Mouse (Mus musculus): ENCODE measurements at regions not wholly inside any gene's neighbourhood (a gene's known extent, or its start where the extent isn't known, plus 50 kb on each side); places are given as distances from the start of the nearest gene placed in this dataset.

- Histone ChIP-seq H3K36me3 (ENCODE audit: control insufficient read depth, insufficient read depth, low read length) (no peaks in the 10 kb centered on the region), H3K4me1 (ENCODE audit: control insufficient read depth, insufficient read depth, low read length) (no peaks in the 10 kb centered on the region), H3K9ac (replicated peaks; ENCODE audit: low read length) (no peak overlapping the region), H3K4me3 (replicated peaks; ENCODE audit: low read depth, low read length) (no peak overlapping the region), H3K4me2 (ENCODE audit: low read length) (no peak overlapping the region), H3K27me3 (ENCODE audit: control insufficient read depth, insufficient read depth, low read length) (no peaks in the 10 kb centered on the region), H3K27ac (replicated peaks; ENCODE audit: low read depth, low read length) (no peak overlapping the region), H3K9me3 (ENCODE audit: control insufficient read depth, low read length) (no peaks in the 10 kb centered on the region)
- DNase-seq (no peak), ATAC-seq (ENCODE audit: low FRiP score, low TSS enrichment) (no peak)
- 99% methylated on average over 3 of the region's 3 CpGs for WGBS
Measured at GRCm38 (mm10) chr13:31248996-31249395, 275.0 kb downstream of the Gm5447 start.

DNA sequence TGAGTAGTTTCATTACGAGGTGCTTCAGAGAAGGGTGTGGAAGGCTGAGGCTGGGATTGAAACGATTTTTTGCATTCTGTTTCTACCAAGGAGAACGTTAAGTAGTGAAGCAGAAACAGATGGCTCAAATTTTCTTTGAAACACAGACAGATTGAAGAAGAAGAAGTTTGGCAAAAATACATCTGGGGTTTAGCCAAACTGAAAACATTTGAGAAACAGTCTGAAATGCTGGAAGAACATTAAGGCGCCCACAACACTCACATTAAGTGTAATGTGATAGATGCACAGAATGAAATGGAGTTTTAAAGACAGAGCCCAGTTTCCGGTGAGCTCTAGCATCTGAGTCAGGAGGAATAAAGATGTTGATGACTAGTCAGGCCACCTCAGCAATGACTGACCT, 275.5 kb downstream of the Gm5447 start:
- Histone ChIP-seq H3K27me3 (ENCODE audit: control insufficient read depth, insufficient read depth, low read length) (no peaks in the 10 kb centered on the region), H3K4me2 (ENCODE audit: low read length) (no peak overlapping the region), H3K4me1 (ENCODE audit: control insufficient read depth, insufficient read depth, low read length) (no peaks in the 10 kb centered on the region), H3K9ac (replicated peaks; ENCODE audit: low read length) (no peak overlapping the region), H3K4me3 (replicated peaks; ENCODE audit: low read depth, low read length) (no peak overlapping the region), H3K9me3 (ENCODE audit: control insufficient read depth, low read length) (no peaks in the 10 kb centered on the region), H3K27ac (replicated peaks; ENCODE audit: low read depth, low read length) (no peak overlapping the region), H3K36me3 (ENCODE audit: control insufficient read depth, insufficient read depth, low read length) (no peaks in the 10 kb centered on the region)
- 88% methylated on average over 5 of the region's 5 CpGs for WGBS
- DNase-seq (no peak), ATAC-seq (ENCODE audit: low FRiP score, low TSS enrichment) (no peak)

DNA sequence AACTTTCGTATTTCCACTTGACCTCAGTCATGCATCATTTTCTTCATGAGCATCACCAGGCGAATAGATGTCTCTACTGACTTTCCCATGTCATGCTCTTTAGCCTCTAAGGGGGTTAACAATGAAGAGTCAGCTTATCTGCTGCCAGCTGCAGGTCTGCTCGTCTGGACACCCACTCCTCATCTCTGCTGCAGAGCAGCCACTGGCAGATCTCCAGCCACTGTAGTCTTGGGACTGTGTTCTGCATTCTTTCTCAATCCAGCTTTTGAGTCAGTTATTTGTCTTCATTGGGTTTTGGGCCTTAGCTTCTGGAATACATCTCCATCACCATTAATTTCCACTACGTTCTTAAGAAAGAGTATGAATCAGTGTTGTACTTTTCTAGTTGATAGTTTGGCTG, 280.0 kb downstream of the Gm5447 start:
- WGBS, result 77% methylated on average over 4 of the region's 4 CpGs
- Histone ChIP-seq H3K9me3 (ENCODE audit: control insufficient read depth, low read length) (no peaks in the 10 kb centered on the region), H3K36me3 (ENCODE audit: control insufficient read depth, insufficient read depth, low read length) (no peaks in the 10 kb centered on the region), H3K4me1 (ENCODE audit: control insufficient read depth, insufficient read depth, low read length) (no peaks in the 10 kb centered on the region), H3K27ac (replicated peaks; ENCODE audit: low read depth, low read length) (no peak overlapping the region), H3K4me3 (replicated peaks; ENCODE audit: low read depth, low read length) (no peak overlapping the region), H3K4me2 (ENCODE audit: low read length) (no peak overlapping the region), H3K27me3 (ENCODE audit: control insufficient read depth, insufficient read depth, low read length) (no peaks in the 10 kb centered on the region), H3K9ac (replicated peaks; ENCODE audit: low read length) (no peak overlapping the region)
- DNase-seq (no peak), ATAC-seq (ENCODE audit: low FRiP score, low TSS enrichment) (no peak)

DNA sequence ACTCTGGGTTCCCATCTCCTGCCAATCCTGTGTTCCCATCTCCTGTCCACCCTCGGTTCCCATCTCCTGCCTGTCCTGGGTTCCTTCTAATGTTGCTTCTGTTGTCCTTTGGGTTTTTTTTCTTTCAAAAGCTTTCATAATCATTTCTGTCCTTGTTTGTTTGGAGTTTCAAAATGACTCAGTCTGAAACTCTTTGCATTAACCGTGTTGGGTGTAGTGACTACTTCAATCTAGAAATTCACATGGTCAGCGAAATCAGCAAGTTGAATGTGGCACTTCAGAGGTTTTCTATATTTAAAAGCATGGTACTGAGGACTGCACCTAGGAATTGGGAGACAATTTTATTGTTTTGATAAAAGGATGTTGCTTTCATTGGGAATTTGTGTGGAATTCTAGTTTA, 280.7 kb downstream of the Gm5447 start:
- Histone ChIP-seq H3K27ac (replicated peaks; ENCODE audit: low read depth, low read length) (no peak overlapping the region), H3K4me2 (ENCODE audit: low read length) (no peak overlapping the region), H3K9me3 (ENCODE audit: control insufficient read depth, low read length) (no peaks in the 10 kb centered on the region), H3K4me1 (ENCODE audit: control insufficient read depth, insufficient read depth, low read length) (no peaks in the 10 kb centered on the region), H3K36me3 (ENCODE audit: control insufficient read depth, insufficient read depth, low read length) (no peaks in the 10 kb centered on the region), H3K27me3 (ENCODE audit: control insufficient read depth, insufficient read depth, low read length) (no peaks in the 10 kb centered on the region), H3K4me3 (replicated peaks; ENCODE audit: low read depth, low read length) (no peak overlapping the region), H3K9ac (replicated peaks; ENCODE audit: low read length) (no peak overlapping the region)
- 88% methylated on average over 3 of the region's 3 CpGs for WGBS
- ATAC-seq (ENCODE audit: low FRiP score, low TSS enrichment) (no peak), DNase-seq (no peak)

GRCm38 (mm10) chr13:31255506-31255905, 281.5 kb downstream of the Gm5447 start:
- DNase-seq, result no peak
- H3K9ac ChIP-seq (replicated peaks; ENCODE audit: low read length), result no peak overlapping the region
- no peaks in the 10 kb centered on the region for H3K27me3 ChIP-seq (ENCODE audit: control insufficient read depth, insufficient read depth, low read length)
- H3K4me1 ChIP-seq (ENCODE audit: control insufficient read depth, insufficient read depth, low read length), result no peaks in the 10 kb centered on the region
- 92% methylated on average over 3 of the region's 3 CpGs for WGBS
- no peak for ATAC-seq (ENCODE audit: low FRiP score, low TSS enrichment)
- no peak overlapping the region for H3K4me2 ChIP-seq (ENCODE audit: low read length)
- no peak overlapping the region for H3K27ac ChIP-seq (replicated peaks; ENCODE audit: low read depth, low read length)
- no peaks in the 10 kb centered on the region for H3K9me3 ChIP-seq (ENCODE audit: control insufficient read depth, low read length)
- H3K4me3 ChIP-seq (replicated peaks; ENCODE audit: low read depth, low read length), result no peak overlapping the region
- no peaks in the 10 kb centered on the region for H3K36me3 ChIP-seq (ENCODE audit: control insufficient read depth, insufficient read depth, low read length)

GRCm38 (mm10) chr13:31267865-31268264, 288.1 kb upstream of the Foxq1 start:
- no peaks in the 10 kb centered on the region for H3K4me1 ChIP-seq (ENCODE audit: control insufficient read depth, insufficient read depth, low read length)
- WGBS, result 76% methylated on average over 3 of the region's 3 CpGs

DNA sequence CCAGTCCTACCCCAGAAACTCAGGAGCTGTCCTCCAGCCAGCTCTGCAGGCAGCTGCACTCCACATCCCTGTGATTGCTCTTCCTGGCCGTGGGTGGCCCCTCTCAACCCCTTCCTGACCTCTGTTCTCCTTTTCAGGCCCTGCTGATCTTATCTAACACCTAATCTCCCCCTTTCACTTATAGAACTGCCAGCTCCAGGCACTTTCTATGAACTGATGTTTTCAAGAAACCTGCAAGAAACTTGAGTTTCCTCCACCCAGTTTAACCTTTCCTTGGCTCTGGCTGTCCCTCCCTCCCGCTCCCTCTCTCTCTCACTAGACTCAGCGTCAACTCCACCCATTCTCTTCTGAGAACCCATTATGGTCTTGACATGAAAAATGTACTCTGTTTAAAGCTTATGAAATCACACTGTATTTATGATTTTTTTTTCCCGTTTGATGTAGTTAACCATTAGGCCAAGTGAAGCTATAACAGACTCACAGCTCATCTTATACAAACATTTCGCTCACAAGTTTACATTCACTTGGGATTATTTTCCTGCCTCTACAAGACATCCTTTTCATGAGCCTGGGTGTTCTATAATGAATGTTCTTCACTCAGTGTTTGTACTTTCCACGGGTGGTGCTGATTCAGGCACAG, 279.8 kb upstream of the Foxq1 start:
- Histone ChIP-seq H3K27ac (replicated peaks; ENCODE audit: low read depth, low read length) (no peak overlapping the region), H3K4me3 (replicated peaks; ENCODE audit: low read depth, low read length) (no peak overlapping the region), H3K9ac (replicated peaks; ENCODE audit: low read length) (no peak overlapping the region), H3K9me3 (ENCODE audit: control insufficient read depth, low read length) (no peaks in the 10 kb centered on the region), H3K4me2 (ENCODE audit: low read length) (no peak overlapping the region), H3K27me3 (ENCODE audit: control insufficient read depth, insufficient read depth, low read length) (no peaks in the 10 kb centered on the region), H3K36me3 (ENCODE audit: control insufficient read depth, insufficient read depth, low read length) (no peaks in the 10 kb centered on the region), H3K4me1 (ENCODE audit: control insufficient read depth, insufficient read depth, low read length) (no peaks in the 10 kb centered on the region)
- 79% methylated on average over 6 of the region's 6 CpGs for WGBS
- DNase-seq (no peak), ATAC-seq (ENCODE audit: low FRiP score, low TSS enrichment) (no peak)

More at GRCm38 (mm10) chr13:31267865-31268264, 288.1 kb upstream of the Foxq1 start:
- ATAC-seq (ENCODE audit: low FRiP score, low TSS enrichment), result no peak
- Histone ChIP-seq H3K9ac (replicated peaks; ENCODE audit: low read length) (no peak overlapping the region), H3K4me3 (replicated peaks; ENCODE audit: low read depth, low read length) (no peak overlapping the region), H3K36me3 (ENCODE audit: control insufficient read depth, insufficient read depth, low read length) (no peaks in the 10 kb centered on the region), H3K27ac (replicated peaks; ENCODE audit: low read depth, low read length) (no peak overlapping the region), H3K4me2 (ENCODE audit: low read length) (no peak overlapping the region), H3K9me3 (ENCODE audit: control insufficient read depth, low read length) (no peaks in the 10 kb centered on the region), H3K27me3 (ENCODE audit: control insufficient read depth, insufficient read depth, low read length) (no peaks in the 10 kb centered on the region)
- no peak for DNase-seq

GRCm38 (mm10) chr13:31290630-31291029, 265.3 kb upstream of the Foxq1 start:
- H3K9ac ChIP-seq (replicated peaks; ENCODE audit: low read length), result no peak overlapping the region
- no peaks in the 10 kb centered on the region for H3K9me3 ChIP-seq (ENCODE audit: control insufficient read depth, low read length)
- H3K27me3 ChIP-seq (ENCODE audit: control insufficient read depth, insufficient read depth, low read length), result no peaks in the 10 kb centered on the region
- H3K27ac ChIP-seq (replicated peaks; ENCODE audit: low read depth, low read length), result no peak overlapping the region
- no peaks in the 10 kb centered on the region for H3K36me3 ChIP-seq (ENCODE audit: control insufficient read depth, insufficient read depth, low read length)
- no peak for ATAC-seq (ENCODE audit: low FRiP score, low TSS enrichment)
- no peak for DNase-seq
- no peaks in the 10 kb centered on the region for H3K4me1 ChIP-seq (ENCODE audit: control insufficient read depth, insufficient read depth, low read length)
- no peak overlapping the region for H3K4me3 ChIP-seq (replicated peaks; ENCODE audit: low read depth, low read length)
- WGBS, result 93% methylated on average over 7 of the region's 7 CpGs
- no peak overlapping the region for H3K4me2 ChIP-seq (ENCODE audit: low read length)

DNA sequence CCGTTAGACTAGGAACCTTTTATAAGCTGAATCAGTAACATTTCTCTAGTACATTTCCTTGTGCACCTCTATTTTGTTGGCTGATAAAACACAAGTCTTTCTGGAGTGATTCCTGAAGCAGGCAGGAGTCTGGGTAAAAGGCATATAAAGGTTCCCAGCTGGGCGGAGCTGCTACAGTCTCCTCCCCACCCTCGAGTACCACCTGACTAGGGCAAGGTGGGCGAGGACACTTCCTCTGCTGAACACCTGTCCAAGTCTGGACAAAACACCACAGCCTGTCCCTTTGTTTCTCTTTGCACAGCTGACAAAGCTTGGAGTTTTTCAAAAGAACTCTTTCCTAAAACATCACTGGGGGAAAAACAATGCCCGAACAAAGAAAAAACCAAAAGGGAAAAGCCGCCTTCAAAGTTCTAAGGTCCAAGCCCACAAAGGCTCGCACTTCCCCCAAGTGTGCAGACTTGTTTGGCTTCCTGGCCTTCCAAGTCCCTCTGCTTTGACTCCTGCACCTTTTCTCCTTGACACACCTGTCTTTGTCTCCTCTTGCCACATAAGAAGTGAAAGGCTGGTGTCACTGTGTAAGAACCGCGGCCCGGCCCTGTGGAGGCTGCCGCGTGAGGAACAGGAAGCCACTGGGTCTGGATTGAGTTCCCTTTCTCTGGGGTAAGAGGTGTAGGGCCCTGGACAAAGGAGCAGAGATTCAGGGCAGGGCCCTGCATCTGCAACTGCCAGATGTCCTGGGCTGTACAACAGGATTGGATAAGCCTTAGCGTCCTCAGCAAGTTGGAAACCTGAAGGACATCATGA, 263.1 kb upstream of the Foxq1 start:
- H3K4me1 ChIP-seq (ENCODE audit: control insufficient read depth, insufficient read depth, low read length), result no peaks in the 10 kb centered on the region
- H3K27me3 ChIP-seq (ENCODE audit: control insufficient read depth, insufficient read depth, low read length), result no peaks in the 10 kb centered on the region
- WGBS, result 90% methylated on average over 13 of the region's 13 CpGs
- H3K36me3 ChIP-seq (ENCODE audit: control insufficient read depth, insufficient read depth, low read length), result no peaks in the 10 kb centered on the region
- DNase-seq (no peak), ATAC-seq (ENCODE audit: low FRiP score, low TSS enrichment) (no peak)
- H3K4me2 ChIP-seq (ENCODE audit: low read length), result no peak overlapping the region
- no peaks in the 10 kb centered on the region for H3K9me3 ChIP-seq (ENCODE audit: control insufficient read depth, low read length)
- no peak overlapping the region for H3K9ac ChIP-seq (replicated peaks; ENCODE audit: low read length)
- H3K27ac ChIP-seq (replicated peaks; ENCODE audit: low read depth, low read length), result no peak overlapping the region
- H3K4me3 ChIP-seq (replicated peaks; ENCODE audit: low read depth, low read length), result no peak overlapping the region

Measured in midbrain, embryonic 14.5 days (tissue).